Mouse (Mus musculus) lung, postnatal 0 days (tissue): ENCODE results near the gene Pds5b.
"Not testable (repeated sequence)": the region's sequence is repeated elsewhere in the genome, so short reads cannot be mapped to it uniquely, and the experiment has no call there.

Experiments
- CTCF ChIP-seq: IDR thresholded peaks from 2 replicates; pipeline ENCODE4 v1.5.1; 2016; ENCODE audit warnings: antibody characterized with exemption, mild to moderate bottlenecking
- EP300 ChIP-seq: IDR thresholded peaks from 2 replicates; pipeline ENCODE4 v1.6.1; 2016; ENCODE audit warnings: antibody characterized with exemption, mild to moderate bottlenecking, control low read depth

DNA sequence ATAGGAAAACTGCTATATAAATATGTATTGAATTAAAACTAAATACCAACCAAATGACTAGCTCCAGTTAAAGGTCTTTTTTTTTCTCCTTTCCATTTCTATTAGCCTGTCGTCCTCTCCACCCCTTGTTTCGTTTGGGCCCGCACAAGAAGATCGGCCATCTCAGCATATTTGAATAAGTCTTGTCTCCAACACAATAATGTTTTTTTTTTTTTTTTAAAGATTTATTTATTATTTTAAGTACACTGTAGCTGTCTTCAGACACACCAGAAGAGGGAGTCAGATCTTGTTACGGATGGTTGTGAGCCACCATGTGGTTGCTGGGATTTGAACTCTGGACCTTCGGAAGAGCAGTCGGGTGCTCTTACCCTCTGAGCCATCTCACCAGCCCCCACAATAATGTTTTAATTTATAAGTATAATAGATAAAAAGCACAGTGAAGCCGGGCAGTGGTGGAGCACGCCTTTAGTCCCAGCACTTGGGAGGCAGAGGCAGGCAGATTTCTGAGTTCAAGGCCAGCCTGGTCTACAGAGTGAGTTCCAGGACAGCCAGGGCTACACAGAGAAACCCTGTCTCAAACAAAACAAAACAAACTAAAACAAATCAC is 7.3 kb upstream of the Pds5b start, which contains the start of gene N4bp2l2:
- not testable (repeated sequence) for TF ChIP-seq CTCF, EP300
